Mouse (Mus musculus) myocyte (in vitro differentiated cells): Measurements from ENCODE around the gene Rab36.

Source experiments
- CEBPB ChIP-seq: IDR thresholded peaks from 2 replicates; pipeline ENCODE4 v1.6.1; 2011; ENCODE audit warnings: mild to moderate bottlenecking, moderate library complexity; ENCODE audit not compliant: poor library complexity, insufficient read depth, severe bottlenecking
- E2F4 ChIP-seq: IDR thresholded peaks from one replicate; pipeline ENCODE4 v1.6.1; 2011; ENCODE audit warnings: mild to moderate bottlenecking, control low read depth, moderate library complexity; ENCODE audit not compliant: insufficient read depth
- MYOD1 ChIP-seq, 3 experiments: IDR thresholded peaks; one replicate each; pipeline ENCODE4 v1.6.1; 2011; ENCODE audit warnings: control low read depth in 2 of 3, low read depth in 2 of 3, mild to moderate bottlenecking in 2 of 3, moderate library complexity in 1 of 3; ENCODE audit not compliant: insufficient read length in 2 of 3, control insufficient read depth in 1 of 3
- MYOG ChIP-seq, 3 experiments: IDR thresholded peaks; one replicate each; pipeline ENCODE4 v1.6.1; 2011; ENCODE audit warnings: control low read depth in 2 of 3, low read depth in 2 of 3, mild to moderate bottlenecking in 2 of 3; ENCODE audit not compliant: insufficient read length in 2 of 3, control insufficient read depth in 1 of 3, insufficient read depth in 1 of 3
- POLR2A ChIP-seq: IDR thresholded peaks from one replicate; pipeline ENCODE4 v1.6.1; 2011; ENCODE audit warnings: low read depth, mild to moderate bottlenecking, control low read depth, moderate library complexity; ENCODE audit not compliant: insufficient read length
- POLR2AphosphoS2 ChIP-seq: IDR thresholded peaks from one replicate; pipeline ENCODE4 v1.6.1; 2011; ENCODE audit warnings: low read depth, control low read depth; ENCODE audit not compliant: insufficient read length
- TCF12 ChIP-seq: IDR thresholded peaks from one replicate; pipeline ENCODE4 v1.6.1; 2011; ENCODE audit warnings: mild to moderate bottlenecking, control low read depth; ENCODE audit not compliant: poor library complexity, insufficient read depth, severe bottlenecking
- TCF3 ChIP-seq: IDR thresholded peaks from one replicate; pipeline ENCODE4 v1.6.1; 2011; ENCODE audit warnings: low read depth, control low read depth; ENCODE audit not compliant: insufficient read length
- USF1 ChIP-seq: IDR thresholded peaks from one replicate; pipeline ENCODE4 v1.6.1; 2011; ENCODE audit warnings: low read depth, mild to moderate bottlenecking, control low read depth, moderate library complexity

GRCm38 (mm10) chr10:75103502-75103901 is 66.6 kb downstream of the Rab36 start:
- TF ChIP-seq POLR2A, result no peak
- no peak for TF ChIP-seq MYOG (IDR thresholded peaks at IDR 0.05; ENCODE audit: control insufficient read depth in 1 of 3, insufficient read depth in 1 of 3, insufficient read length in 2 of 3, low read depth in 2 of 3)
- no peak for TF ChIP-seq TCF12
- TF ChIP-seq E2F4, result no peak
- no peak for TF ChIP-seq CEBPB
- TF ChIP-seq USF1, result no peak
- no peak for TF ChIP-seq MYOD1 (IDR thresholded peaks at IDR 0.05; ENCODE audit: control insufficient read depth in 1 of 3, insufficient read length in 2 of 3, low read depth in 2 of 3)
- no peak for TF ChIP-seq TCF3
- no peak for TF ChIP-seq POLR2AphosphoS2
